Mouse (Mus musculus) E14TG2a.4 (cell line): Measurements from ENCODE around the gene Eef2kmt.

Experiments
- H3K27me3 ChIP-seq: 2 replicates; pipeline ENCODE4 v1.6.1; 2014; ENCODE audit warnings: low read length, control low read depth; ENCODE audit not compliant: insufficient read depth
- H3K36me3 ChIP-seq: 2 replicates; pipeline ENCODE4 v1.6.1; 2014; ENCODE audit warnings: low read length, control low read depth; ENCODE audit not compliant: insufficient read depth
- H3K4me1 ChIP-seq: replicated peaks from 2 replicates; pipeline ENCODE4 v1.6.1; 2014; ENCODE audit warnings: low read depth, low read length, control low read depth
- H3K4me3 ChIP-seq: replicated peaks from 2 replicates; pipeline ENCODE4 v1.5.1; 2014; ENCODE audit warnings: mild to moderate bottlenecking, low read length
- H3K9me3 ChIP-seq: 2 replicates; pipeline ENCODE4 v1.6.1; 2014; ENCODE audit warnings: low read length, control low read depth
- CTCF ChIP-seq: conservative IDR thresholded peaks from 2 replicates; pipeline ENCODE4 v1.5.1; 2014; ENCODE audit warnings: low read length
- NANOG ChIP-seq: IDR thresholded peaks from 2 replicates; pipeline ENCODE4 v1.6.1; 2014; ENCODE audit warnings: borderline replicate concordance, low read length, mixed read lengths
- POU5F1 ChIP-seq: IDR thresholded peaks from 2 replicates; pipeline ENCODE4 v1.6.1; 2014; ENCODE audit warnings: low read length, borderline replicate concordance

The Eef2kmt gene

DNA sequence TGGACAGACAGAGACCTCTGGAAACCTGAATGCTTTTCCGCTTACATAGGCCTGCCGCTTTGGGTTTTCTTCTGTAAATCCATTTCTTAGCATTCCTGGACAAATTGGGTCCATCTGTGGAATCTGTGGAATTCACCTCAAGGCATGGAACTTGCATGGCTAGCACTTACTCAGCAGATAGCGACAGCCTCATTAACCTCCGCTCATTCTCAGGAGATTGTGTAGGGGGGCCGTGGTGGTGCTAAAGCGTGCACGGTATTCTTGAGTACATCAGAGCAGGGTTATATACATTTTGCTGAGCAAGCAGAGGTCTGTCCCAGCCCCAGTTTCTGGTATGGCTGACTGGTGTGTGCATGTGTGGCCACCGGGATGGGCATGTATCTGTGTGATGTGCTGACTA is 7.4 kb upstream of the Eef2kmt start:
- TF ChIP-seq NANOG = no peak
- TF ChIP-seq CTCF = no peak
- no peak for TF ChIP-seq POU5F1
- no peaks in the 10 kb centered on the region for H3K9me3 ChIP-seq
- no peaks in the 10 kb centered on the region for H3K36me3 ChIP-seq
- no peaks in the 10 kb centered on the region for H3K27me3 ChIP-seq
- peaks cover 4% of the 10 kb centered on the region for H3K4me1 ChIP-seq
- no peak overlapping the region for H3K4me3 ChIP-seq

DNA sequence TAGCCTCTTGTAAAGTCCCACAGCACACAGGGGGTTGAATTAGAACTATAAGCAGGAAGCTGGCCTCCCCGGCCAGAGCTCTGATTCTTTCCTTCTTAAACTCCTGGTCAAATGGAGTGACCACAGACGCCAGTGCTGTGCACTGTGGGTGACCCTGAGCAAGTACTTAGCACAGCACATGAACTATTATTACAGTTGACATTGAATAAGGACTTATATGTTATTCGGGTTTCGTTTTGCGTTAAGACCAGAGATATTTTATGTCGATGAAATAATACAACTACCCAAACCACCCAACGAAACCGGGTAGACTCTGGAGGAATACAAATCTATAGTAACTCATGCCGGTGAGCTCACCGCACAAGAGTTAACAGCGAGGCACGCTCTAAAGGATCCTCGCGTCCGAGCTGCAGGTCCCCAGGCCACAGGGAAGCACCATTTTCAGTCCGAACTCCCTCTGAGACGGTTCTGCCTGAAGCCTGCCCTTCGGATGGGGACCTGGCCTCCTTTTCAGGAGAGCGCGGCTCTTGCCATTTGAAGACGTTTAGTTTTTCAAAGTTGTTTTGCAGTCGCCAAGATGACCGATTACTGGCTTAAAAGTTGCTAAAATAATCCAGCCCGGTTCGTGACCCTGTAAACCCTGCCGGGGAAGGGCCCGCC is 572 bp downstream of the Eef2kmt start:
- no peaks in the 10 kb centered on the region for H3K9me3 ChIP-seq
- peaks cover 60% of the 10 kb centered on the region for H3K4me1 ChIP-seq
- H3K36me3 ChIP-seq = peaks cover 40% of the 10 kb centered on the region
- TF ChIP-seq NANOG (no peak), POU5F1 (no peak), CTCF (no peak)
- no peaks in the 10 kb centered on the region for H3K27me3 ChIP-seq
- H3K4me3 ChIP-seq = peak overlapping the region; percentile 97

DNA sequence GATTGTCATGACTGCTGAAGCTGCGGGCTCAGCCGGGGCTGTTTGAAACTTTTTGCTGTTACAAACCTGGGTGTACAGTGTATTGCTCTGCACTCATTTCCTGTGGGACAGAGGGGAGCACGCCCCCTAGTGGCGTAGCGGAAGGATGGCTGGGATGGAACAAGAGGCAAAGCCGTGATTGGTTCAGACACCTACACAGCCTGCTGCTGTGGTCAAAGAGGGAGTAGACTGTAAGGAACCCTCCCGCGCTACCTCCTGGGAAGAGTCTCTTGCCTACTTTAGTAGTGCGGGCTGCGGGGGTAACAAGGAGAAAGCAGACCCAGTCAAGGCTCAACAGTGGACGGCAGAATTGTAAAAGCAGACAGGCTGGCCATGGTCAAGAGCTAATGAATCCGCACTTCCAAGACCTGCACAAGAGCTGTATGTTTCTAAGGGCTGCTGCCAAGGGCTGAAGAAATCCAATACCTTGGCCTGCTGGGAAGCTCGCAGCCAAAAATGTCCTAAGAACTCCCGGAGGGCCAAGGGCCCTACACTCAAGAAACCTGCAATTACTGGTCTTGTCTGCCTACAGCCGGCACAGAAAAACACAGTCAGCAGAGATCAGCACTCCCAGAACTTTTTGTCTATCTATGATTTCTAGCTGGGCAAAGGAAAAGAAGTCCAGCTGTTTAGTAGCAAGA is 1.3 kb downstream of the Eef2kmt start:
- Histone ChIP-seq H3K9me3 (no peaks in the 10 kb centered on the region), H3K36me3 (peaks cover 48% of the 10 kb centered on the region), H3K4me1 (peaks cover 62% of the 10 kb centered on the region), H3K27me3 (no peaks in the 10 kb centered on the region), H3K4me3 (peak overlapping the region; percentile 97)
- no peak for TF ChIP-seq NANOG
- TF ChIP-seq CTCF = peak; percentile 99

DNA sequence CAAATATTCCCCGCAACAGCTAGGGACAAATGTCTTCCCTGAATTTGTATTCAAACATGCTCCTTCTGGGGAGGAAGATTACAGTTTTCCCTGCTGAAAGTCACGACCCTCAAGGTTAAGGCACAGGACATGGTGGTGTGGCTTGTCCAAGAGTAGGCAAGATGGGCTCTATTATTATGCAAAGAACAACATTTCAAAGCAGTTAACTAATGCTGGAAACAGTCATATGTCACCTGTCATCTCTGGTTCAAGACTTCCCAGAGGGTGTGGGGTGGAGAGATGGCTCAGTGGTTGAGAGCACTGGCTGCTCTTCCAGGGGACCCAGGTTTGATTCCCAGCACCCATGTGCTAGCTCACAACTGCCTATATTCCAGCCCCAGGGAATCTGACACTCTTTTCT is 3.5 kb downstream of the Eef2kmt start:
- peaks cover 56% of the 10 kb centered on the region for H3K4me1 ChIP-seq
- H3K27me3 ChIP-seq = no peaks in the 10 kb centered on the region
- 0 out of 2 replicates have a peak overlapping the region, but pooled peaks have one; percentile 4 for H3K4me3 ChIP-seq
- no peak for TF ChIP-seq CTCF
- TF ChIP-seq NANOG = peak; percentile 65; the same call in 1 of the 2 replicates
- TF ChIP-seq POU5F1 = peak; percentile 83
- H3K9me3 ChIP-seq = no peaks in the 10 kb centered on the region
- peaks cover 70% of the 10 kb centered on the region for H3K36me3 ChIP-seq

DNA sequence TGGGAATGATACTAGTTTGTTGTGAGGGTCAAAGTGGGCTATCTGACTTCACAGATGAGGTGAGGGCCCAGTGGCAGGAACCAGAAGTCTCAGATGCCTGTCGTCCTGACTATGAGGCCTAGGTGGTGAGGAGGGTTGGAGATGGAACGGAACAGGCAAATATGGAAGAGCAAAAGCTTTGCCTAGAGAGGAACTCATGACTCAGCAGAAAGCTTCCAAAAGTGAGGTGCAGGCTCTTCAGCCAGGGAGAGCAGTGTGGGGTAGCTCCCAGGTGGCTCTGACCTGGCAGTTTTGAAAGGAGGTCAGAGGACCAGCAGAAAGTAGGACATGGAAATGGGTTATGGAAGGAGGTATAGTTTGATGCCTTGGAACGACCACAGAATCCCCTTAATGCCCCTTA is 4.9 kb downstream of the Eef2kmt start:
- TF ChIP-seq POU5F1 (no peak), CTCF (no peak), NANOG (no peak)
- H3K27me3 ChIP-seq = no peaks in the 10 kb centered on the region
- H3K9me3 ChIP-seq = no peaks in the 10 kb centered on the region

DNA sequence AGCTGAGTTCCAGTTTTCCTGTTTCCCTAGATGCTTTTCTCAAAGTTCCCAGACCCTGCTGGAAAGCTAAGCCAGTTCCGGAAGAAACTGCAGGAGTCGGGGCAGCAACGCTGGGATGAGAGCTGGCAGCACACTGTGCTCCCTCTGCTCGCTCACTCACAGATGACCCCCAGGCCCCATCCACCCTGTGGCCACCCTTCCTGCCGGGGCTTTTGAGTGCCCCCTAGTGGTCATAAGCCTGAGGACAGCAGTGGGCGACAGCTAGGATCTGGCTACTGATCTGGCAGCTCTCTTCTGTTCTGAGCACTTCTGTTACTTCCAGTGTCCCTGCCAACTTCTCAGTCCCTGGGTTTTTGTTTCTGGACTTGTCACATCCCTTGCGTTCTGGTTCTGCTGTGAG is 11.4 kb downstream of the Eef2kmt start:
- peaks cover 99% of the 10 kb centered on the region for H3K36me3 ChIP-seq

More for the DNA sequence above, 4.9 kb downstream of the Eef2kmt start:
- Histone ChIP-seq H3K4me1 (peaks cover 45% of the 10 kb centered on the region), H3K4me3 (no peak overlapping the region), H3K36me3 (peaks cover 82% of the 10 kb centered on the region)

DNA sequence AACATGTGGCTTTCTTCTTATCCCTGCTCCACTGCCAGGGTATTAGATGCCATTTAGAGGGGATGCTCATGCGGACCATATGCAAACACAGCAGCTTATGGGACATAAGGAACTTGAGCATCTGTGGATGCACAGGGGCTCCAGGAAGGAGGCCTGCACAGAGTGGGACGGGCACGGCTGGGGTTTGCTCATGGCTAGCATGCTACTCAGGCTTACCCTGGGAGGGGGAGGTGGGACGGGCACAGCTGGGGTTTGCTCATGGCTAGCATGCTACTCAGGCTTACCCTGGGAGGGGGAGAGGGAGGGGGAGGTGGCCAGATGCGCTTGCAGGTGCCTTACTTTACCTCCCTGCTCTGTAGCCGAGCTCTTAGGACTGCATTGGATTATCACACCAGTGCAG is 12.9 kb downstream of the Eef2kmt start:
- no peaks in the 10 kb centered on the region for H3K27me3 ChIP-seq
- H3K4me1 ChIP-seq = peaks cover 32% of the 10 kb centered on the region
- peaks cover 99% of the 10 kb centered on the region for H3K36me3 ChIP-seq
- no peak overlapping the region for H3K4me3 ChIP-seq
- TF ChIP-seq NANOG (no peak), POU5F1 (no peak), CTCF (no peak)
- no peaks in the 10 kb centered on the region for H3K9me3 ChIP-seq

More for the DNA sequence above, 11.4 kb downstream of the Eef2kmt start:
- Histone ChIP-seq H3K27me3 (no peaks in the 10 kb centered on the region), H3K4me1 (peaks cover 36% of the 10 kb centered on the region), H3K9me3 (no peaks in the 10 kb centered on the region), H3K4me3 (no peak overlapping the region)
- TF ChIP-seq CTCF (peak; percentile 89), NANOG (no peak)

DNA sequence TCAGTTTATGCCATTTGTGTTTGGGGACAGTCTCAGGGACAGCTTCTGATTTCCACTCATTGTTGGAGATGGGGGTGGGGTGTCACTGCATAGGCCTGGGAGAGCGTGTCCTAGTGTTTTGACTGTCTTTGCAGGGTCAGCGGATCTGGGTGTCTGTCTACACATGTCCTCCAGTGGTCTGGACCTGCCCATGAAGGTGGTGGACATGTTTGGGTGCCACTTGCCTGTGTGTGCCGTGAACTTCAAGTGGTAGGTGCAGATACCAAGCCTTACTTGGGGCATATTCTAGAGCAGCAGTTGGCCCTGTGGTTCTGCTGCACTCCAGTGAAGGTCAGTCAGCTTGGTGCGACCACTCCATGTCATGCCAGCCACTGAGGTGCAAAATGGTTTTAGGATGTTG is 13.4 kb downstream of the Eef2kmt start:
- peaks cover 32% of the 10 kb centered on the region for H3K4me1 ChIP-seq
- no peak overlapping the region for H3K4me3 ChIP-seq

More for the DNA sequence above, 13.4 kb downstream of the Eef2kmt start:
- TF ChIP-seq POU5F1 (no peak), NANOG (no peak)
- no peaks in the 10 kb centered on the region for H3K9me3 ChIP-seq
- H3K27me3 ChIP-seq = no peaks in the 10 kb centered on the region
- H3K36me3 ChIP-seq = peaks cover 96% of the 10 kb centered on the region
